Mouse (Mus musculus) limb, embryonic 15.5 days (tissue): ENCODE data around the gene Sema3g. TPM values are rescaled to one million over a fixed set of nuclear protein-coding genes. Genes with fewer than 3 reads are reported as not detected.

Source experiments
- ATAC-seq: fragments of 200-750 bp; cut with Nextera tagmentation; 2 replicates; pipeline ENCODE4 v1.8.0; 2017; ENCODE audit warnings: low read depth, moderate TSS enrichment; ENCODE audit not compliant: insufficient number of reproducible peaks, low FRiP score, low TSS enrichment
- H3K27ac ChIP-seq: fragments of 300-500 bp; sonication (generic); 2 replicates; pipeline ENCODE4 v1.5.1; 2015; ENCODE audit warnings: moderate library complexity, mild to moderate bottlenecking, inconsistent platforms
- H3K27me3 ChIP-seq: fragments of 300-500 bp; sonication (generic); 2 replicates; pipeline ENCODE4 v1.6.1; 2015; ENCODE audit warnings: inconsistent platforms
- H3K36me3 ChIP-seq: fragments of 300-500 bp; sonication (generic); 2 replicates; pipeline ENCODE4 v1.6.1; 2015; ENCODE audit warnings: inconsistent platforms
- H3K4me1 ChIP-seq: fragments of 300-500 bp; sonication (generic); 2 replicates; pipeline ENCODE4 v1.6.1; 2015; ENCODE audit warnings: inconsistent platforms
- H3K4me2 ChIP-seq: fragments of 300-500 bp; sonication (generic); 2 replicates; pipeline ENCODE4 v1.6.1; 2015; ENCODE audit warnings: mild to moderate bottlenecking, inconsistent platforms
- H3K4me3 ChIP-seq: fragments of 300-500 bp; sonication (generic); 2 replicates; pipeline ENCODE4 v1.5.1; 2015; ENCODE audit warnings: mild to moderate bottlenecking, inconsistent platforms
- H3K9ac ChIP-seq: fragments of 300-500 bp; sonication (generic); 2 replicates; pipeline ENCODE4 v1.6.1; 2015; ENCODE audit warnings: inconsistent platforms
- H3K9me3 ChIP-seq: fragments of 300-500 bp; sonication (generic); 2 replicates; pipeline ENCODE4 v1.6.1; 2016; ENCODE audit warnings: inconsistent platforms
- WGBS: fragments of 180-500 bp; shearing (Covaris S2); methylation state at CpG from one replicate; pipeline ENCODE4 v1.1.7; 2015; 5-methylcytosine and 5-hydroxymethylcytosine counted together
- polyA plus RNA-seq: library from polyadenylated mRNA; unstranded; fragments of >200 nt; fragmentation: Nextera tagmentation; extraction: Ambion mirVana; gene quantifications from 2 replicates; pipeline ENCODE4 v1.2.1, GENCODE M21; 2015

Gene Sema3g
- polyA plus RNA-seq, 1 experiment from 2014 or later = 1.5 TPM

DNA sequence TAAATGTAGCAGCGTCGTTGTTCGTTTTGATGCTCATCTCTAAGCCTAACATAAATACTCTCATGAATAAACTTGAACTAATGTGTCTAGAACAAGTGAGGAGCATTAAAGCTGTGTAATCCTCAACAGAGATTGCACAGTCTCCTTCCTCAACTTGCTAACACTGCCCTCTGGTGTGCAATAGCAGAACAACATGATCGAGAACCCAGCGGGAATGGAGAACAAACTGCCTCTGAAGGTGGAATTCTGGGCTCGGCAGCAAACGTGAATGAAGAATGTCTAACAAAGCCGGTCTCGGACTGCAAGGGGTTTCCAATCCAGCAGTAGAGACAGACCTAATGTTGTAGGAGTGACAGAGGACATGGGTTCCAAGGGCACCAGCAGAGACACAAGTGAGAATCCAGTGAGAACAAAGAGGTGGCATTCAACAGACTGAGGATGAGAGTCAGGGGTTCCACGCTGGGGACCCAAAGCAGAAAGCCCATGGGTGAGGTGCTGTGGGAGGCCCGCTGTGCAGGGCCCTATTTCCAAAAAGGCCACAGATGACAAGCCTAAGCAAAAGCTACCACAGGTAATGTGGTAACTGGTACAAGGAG is 16.4 kb downstream of the Sema3g start:
- Histone ChIP-seq H3K9ac (no peak overlapping the region), H3K27me3 (no peaks in the 10 kb centered on the region), H3K36me3 (no peaks in the 10 kb centered on the region), H3K4me2 (no peak overlapping the region), H3K9me3 (no peaks in the 10 kb centered on the region), H3K4me1 (peaks cover 19% of the 10 kb centered on the region), H3K4me3 (no peak overlapping the region), H3K27ac (no peak overlapping the region)
- WGBS = 18% methylated on average over 11 of the region's 11 CpGs
- peak; percentile 25; the same call in 1 of the 2 replicates for ATAC-seq

DNA sequence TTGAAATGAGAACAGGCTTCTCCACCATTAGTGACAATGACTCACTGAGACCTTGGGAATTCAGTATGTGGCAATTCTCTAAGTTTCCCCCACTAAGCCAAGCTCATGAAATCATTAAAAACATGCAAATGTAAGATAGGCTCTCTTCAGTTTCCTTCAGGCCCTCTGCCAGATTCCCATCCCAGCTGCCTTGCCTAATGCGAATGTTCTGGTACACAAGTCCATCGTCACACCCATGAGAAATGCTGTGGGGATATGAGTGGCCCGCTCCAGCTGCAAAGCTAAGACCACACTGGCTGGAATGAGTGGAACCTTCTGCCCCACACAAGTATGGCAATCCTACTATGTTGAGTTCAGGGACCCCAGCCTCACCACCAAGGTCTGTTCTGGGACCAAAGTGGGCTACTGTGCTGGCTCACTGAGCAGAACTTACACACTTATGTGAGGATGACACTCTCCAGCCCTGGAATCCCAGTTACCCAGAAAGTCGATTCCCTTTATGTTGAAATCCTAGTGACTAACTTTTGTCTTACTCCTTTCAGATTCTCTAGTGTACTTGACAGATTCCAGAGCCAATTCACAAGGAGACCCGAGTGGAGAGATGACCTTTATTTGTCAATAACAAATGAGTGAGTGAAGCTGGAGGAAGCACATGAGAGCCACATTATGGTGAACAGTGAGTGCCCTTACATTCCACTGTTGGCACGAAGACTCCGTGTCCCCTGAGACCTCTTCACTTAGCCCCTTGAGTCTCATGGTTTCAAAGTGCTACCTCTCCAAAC is 19.6 kb downstream of the Sema3g start:
- Histone ChIP-seq H3K4me1 (peaks cover 11% of the 10 kb centered on the region), H3K4me2 (no peak overlapping the region), H3K4me3 (no peak overlapping the region), H3K27ac (no peak overlapping the region), H3K36me3 (peaks cover 3% of the 10 kb centered on the region; the same call in 1 of the 2 replicates), H3K9ac (no peak overlapping the region), H3K27me3 (no peaks in the 10 kb centered on the region), H3K9me3 (no peaks in the 10 kb centered on the region)
- no peak for ATAC-seq
- WGBS = 73% methylated on average over 7 of the region's 7 CpGs

DNA sequence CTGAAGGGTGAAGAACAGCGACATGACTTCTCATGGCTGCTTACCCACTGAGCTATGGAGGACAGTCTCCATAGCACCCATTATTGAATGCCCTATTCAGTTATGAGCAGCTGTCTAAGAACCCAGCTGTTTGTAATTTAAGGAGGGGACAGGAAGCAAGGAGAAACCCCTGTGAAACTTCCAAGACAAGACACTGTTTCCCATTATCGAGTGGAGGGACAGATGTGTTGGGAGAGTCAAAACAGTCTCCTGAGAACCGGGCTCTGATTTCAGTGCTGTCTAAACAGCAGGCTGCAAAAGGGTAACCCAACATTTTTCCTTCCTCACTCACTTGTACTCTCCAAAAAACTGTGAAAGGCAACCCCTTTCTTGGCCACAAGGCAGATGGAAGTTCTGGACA is 22.9 kb downstream of the Sema3g start:
- no peaks in the 10 kb centered on the region for H3K4me1 ChIP-seq
- H3K9me3 ChIP-seq = no peaks in the 10 kb centered on the region
- no peaks in the 10 kb centered on the region for H3K27me3 ChIP-seq
- 57% methylated on average over 3 of the region's 3 CpGs for WGBS
- no peak overlapping the region for H3K4me3 ChIP-seq
- peaks cover 3% of the 10 kb centered on the region; the same call in 1 of the 2 replicates for H3K36me3 ChIP-seq
- no peak overlapping the region for H3K9ac ChIP-seq
- peak overlapping the region; percentile 3; the same call in 1 of the 2 replicates for H3K27ac ChIP-seq
- H3K4me2 ChIP-seq = no peak overlapping the region
- ATAC-seq = 0 out of 2 replicates have a peak, but pooled peaks have one; percentile 14

DNA sequence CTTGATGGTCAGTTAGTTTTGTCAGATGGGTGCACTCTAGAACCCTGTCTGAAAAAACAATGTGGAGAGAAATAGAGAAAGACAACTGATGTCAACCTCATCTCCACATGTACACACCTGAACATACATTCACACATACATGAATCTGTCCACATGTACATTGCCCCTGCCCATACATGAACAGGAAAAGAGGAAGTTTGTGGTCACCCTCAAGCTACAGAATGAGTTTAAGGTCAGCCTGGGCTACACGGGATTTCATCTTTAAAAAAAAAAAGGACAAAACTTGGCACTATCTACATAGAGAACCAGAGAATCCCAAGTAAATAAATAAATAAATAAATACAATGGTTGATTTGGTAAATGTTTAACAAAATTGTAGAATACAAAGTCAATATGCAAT is 27.1 kb downstream of the Sema3g start:
- H3K27ac ChIP-seq = no peak overlapping the region
- no peak overlapping the region for H3K9ac ChIP-seq
- H3K4me1 ChIP-seq = no peaks in the 10 kb centered on the region
- H3K9me3 ChIP-seq = no peaks in the 10 kb centered on the region
- WGBS = 73% methylated on average over 1 of the region's 1 CpGs
- H3K36me3 ChIP-seq = no peaks in the 10 kb centered on the region
- no peak overlapping the region for H3K4me3 ChIP-seq
- no peaks in the 10 kb centered on the region for H3K27me3 ChIP-seq
- no peak overlapping the region for H3K4me2 ChIP-seq
- no peak for ATAC-seq

DNA sequence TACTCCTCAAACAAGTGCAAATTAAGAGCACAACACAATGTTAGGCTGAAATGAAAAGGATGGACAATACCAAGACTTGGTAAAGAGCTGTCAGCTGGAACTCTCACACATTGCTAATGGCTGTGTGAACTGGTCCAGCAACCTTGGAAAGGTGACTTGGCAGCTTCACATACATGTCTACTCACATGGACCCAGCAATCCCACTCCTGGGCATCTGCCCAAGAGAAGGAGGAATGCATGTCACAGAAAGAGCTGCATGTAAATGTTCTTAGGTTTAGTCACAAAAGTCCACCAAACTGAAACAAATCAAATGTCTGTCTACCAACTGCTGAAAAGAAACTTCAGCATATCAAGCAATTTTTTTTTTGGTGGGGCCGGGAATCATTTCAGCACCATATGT is 28.3 kb downstream of the Sema3g start:
- H3K9me3 ChIP-seq = no peaks in the 10 kb centered on the region
- H3K27ac ChIP-seq = no peak overlapping the region
- no peak overlapping the region for H3K4me3 ChIP-seq
- H3K9ac ChIP-seq = no peak overlapping the region
- no peaks in the 10 kb centered on the region for H3K27me3 ChIP-seq
- 79% methylated on average over 1 of the region's 1 CpGs for WGBS
- no peak overlapping the region for H3K4me2 ChIP-seq
- 0 out of 2 replicates have a peak, but pooled peaks cover 4% of the 10 kb centered on the region for H3K4me1 ChIP-seq
- no peaks in the 10 kb centered on the region for H3K36me3 ChIP-seq
- ATAC-seq = no peak

DNA sequence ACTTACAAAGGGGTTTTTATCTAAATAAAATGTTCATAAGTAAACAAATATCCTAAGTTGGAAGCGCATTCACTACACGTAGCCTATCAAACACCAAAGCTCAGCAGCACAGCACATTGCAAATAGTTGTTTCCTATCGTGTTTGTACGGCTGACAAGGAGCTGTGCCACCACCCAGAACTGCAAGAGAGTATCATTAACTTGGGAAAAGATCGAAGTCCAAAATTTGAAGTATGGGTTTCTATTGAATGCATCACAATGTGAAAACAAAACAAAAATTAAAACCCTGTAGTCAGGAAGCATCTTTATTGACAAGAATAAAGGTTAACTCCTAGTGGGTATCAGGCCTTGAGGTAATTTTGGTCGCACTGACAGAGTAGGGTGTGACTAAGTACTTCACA is 30.7 kb downstream of the Sema3g start:
- Histone ChIP-seq H3K27ac (no peak overlapping the region), H3K36me3 (peaks cover 7% of the 10 kb centered on the region), H3K9ac (no peak overlapping the region), H3K4me3 (no peak overlapping the region), H3K4me2 (no peak overlapping the region), H3K27me3 (no peaks in the 10 kb centered on the region), H3K9me3 (no peaks in the 10 kb centered on the region), H3K4me1 (peaks cover 13% of the 10 kb centered on the region)
- WGBS = 88% methylated on average over 6 of the region's 6 CpGs
- no peak for ATAC-seq

DNA sequence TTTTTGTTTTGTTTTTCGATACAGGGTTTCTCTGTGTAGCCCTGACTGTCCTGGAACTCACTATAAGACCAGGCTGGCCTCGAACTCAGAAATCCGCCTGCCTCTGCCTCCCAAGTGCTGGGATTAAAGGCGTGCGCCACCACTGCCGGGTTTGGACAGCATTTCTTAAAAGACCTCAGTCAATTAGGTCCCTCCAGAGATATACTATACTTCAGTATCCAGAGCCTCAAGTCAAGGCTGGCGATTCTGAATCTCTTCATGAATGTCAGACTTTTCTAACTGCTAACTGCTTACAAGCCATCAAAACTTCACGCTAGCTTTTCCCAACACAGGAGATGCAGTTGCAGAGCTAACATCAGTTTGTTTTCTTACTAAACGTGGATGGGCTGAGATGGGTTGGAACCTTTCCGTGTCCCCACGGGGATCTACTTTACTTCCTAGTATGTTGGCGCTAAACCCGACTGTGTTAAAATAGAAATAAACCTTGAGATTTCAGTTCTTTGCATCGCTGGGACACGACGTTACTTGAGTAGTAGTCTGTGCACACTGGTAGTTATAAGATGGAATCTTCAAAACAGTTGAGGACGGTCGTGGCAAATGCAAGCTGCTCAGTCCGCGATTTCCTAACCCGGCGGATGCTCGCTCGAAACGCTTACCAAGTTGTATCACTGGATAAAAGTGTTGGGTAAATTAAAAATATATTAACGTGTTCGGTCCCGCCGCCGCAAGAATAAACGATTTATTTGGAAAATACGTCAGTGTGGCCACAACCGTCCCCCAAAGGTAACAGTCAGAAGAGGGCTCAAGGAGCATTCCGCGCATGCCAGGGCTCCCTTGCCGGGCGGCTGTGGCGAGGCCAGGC is 32.8 kb downstream of the Sema3g start:
- H3K36me3 ChIP-seq = peaks cover 27% of the 10 kb centered on the region
- H3K4me2 ChIP-seq = peak overlapping the region; percentile 54
- H3K9me3 ChIP-seq = no peaks in the 10 kb centered on the region
- no peaks in the 10 kb centered on the region for H3K27me3 ChIP-seq
- H3K4me1 ChIP-seq = peaks cover 13% of the 10 kb centered on the region
- ATAC-seq = no peak; the same call in 1 of the 2 replicates
- peak overlapping the region; percentile 100 for H3K4me3 ChIP-seq
- peak overlapping the region; percentile 96 for H3K27ac ChIP-seq
- peak overlapping the region; percentile 66 for H3K9ac ChIP-seq
- WGBS = 19% methylated on average over 38 of the region's 38 CpGs

DNA sequence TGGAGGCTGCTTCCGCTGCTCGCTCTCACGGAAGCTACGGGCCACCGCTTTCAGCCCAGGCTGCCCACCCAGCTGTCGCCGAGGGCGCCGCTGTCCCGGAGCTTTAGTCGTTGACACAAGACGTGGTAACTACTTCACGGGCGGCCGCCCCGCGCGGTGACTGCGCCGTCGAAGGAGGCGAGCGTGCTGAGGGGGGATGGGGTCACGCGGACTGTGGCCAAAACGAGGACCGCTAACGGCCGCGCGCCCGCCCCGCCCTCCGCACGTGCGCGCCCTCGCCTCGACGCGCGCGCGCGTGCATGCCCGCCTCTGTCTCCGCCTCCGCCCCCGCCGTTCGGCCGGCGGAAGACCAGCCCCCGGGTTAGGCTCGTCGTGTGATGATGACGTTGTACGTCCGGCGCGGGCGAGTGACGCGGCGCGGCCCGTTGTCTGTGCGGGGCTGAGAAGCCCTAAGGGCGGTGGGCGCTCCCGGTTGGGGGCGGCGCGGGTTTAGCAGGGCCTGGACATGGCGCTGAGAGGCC is 33.5 kb downstream of the Sema3g start, which contains the start of the genes Phf7 and Bap1:
Gene Phf7 (minus strand): TSS at position 234 of the 521 bp plus-strand sequence.
Gene Bap1 (plus strand): TSS at position 367 of the 521 bp plus-strand sequence.
- Histone ChIP-seq H3K36me3 (peaks cover 34% of the 10 kb centered on the region), H3K9me3 (no peaks in the 10 kb centered on the region), H3K9ac (peak within 1 kb of the TSS; percentile 99), H3K27me3 (no peaks in the 10 kb centered on the region), H3K4me2 (peak within 1 kb of the TSS; percentile 82), H3K27ac (peak within 1 kb of the TSS; percentile 96), H3K4me1 (peaks cover 13% of the 10 kb centered on the region), H3K4me3 (peak within 1 kb of the TSS; percentile 100)
- under 1% methylated on average over 74 of the region's 75 CpGs for WGBS
- ATAC-seq = peak; percentile 86

DNA sequence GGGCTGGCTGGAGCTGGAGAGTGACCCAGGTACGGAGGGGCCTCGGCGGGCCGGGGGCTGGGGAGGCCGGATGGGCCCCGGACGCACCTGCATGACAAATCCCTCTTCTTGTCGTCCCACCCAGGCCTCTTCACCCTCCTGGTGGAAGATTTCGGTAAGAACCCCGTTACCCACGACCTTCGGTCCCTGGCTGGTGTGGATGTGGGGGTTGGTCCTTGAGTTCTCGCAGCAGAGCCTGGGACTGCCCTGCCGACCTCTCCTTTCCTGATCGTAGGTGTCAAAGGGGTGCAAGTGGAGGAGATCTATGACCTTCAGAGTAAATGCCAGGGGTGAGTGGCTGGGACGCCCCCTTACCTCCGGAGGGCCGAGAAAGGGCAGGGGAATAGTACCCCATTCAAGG is 34.0 kb downstream of the Sema3g start:
- Histone ChIP-seq H3K36me3 (peaks cover 39% of the 10 kb centered on the region), H3K9me3 (no peaks in the 10 kb centered on the region), H3K4me2 (peak overlapping the region; percentile 82), H3K4me1 (peaks cover 13% of the 10 kb centered on the region), H3K4me3 (peak overlapping the region; percentile 100), H3K27ac (peak overlapping the region; percentile 96), H3K27me3 (no peaks in the 10 kb centered on the region), H3K9ac (peak overlapping the region; percentile 99)
- 4% methylated on average over 18 of the region's 18 CpGs for WGBS
- no peak; the same call in 1 of the 2 replicates for ATAC-seq

DNA sequence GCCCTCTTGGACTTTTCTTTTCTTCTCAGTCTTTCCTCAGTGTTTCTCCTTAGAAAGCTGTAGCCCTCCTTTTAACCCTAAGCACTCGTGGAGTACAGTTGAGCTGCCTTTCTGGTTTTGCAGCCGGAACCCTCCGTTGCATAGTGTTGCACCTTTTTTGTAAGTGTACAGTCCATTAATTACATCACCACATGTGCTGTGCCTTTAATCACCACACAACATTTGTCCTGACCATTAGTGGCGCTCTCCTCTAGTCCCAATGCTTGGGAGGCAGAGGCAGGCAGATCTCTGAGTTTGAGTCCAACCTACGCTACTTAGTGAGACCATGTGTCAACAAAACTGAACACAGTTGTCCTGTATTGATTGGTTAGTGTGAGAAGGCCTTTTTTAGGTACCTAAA is 34.4 kb downstream of the Sema3g start:
- H3K4me2 ChIP-seq = peak overlapping the region; percentile 82
- no peaks in the 10 kb centered on the region for H3K27me3 ChIP-seq
- H3K4me3 ChIP-seq = peak overlapping the region; percentile 100
- WGBS = 80% methylated on average over 5 of the region's 5 CpGs
- peaks cover 44% of the 10 kb centered on the region for H3K36me3 ChIP-seq
- no peak for ATAC-seq
- H3K9ac ChIP-seq = peak overlapping the region; percentile 99
- H3K4me1 ChIP-seq = peaks cover 13% of the 10 kb centered on the region
- no peaks in the 10 kb centered on the region for H3K9me3 ChIP-seq
- no peak overlapping the region for H3K27ac ChIP-seq

DNA sequence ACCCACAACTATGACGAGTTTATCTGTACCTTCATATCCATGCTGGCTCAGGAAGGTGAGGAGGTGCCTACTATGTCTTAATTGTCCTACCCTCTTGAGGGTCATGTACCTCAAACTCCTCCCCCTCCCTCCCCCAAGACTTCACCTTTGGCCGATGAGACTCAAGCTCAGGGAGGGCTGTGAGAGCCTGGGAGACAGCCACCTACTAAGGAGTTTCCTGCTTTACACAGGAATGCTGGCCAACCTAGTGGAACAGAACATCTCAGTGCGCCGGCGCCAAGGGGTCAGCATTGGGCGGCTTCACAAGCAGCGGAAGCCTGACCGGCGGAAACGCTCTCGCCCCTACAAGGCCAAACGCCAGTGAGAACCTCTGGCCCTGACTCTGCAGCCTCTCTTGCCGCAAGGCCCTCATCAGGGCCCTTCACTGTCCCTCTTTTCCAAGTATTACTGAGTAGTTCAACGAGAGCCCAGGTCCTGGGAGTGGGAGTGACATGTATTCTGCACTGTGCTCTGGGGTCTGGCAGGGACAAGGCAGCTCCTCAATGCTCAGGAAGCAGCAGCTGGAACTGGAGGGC is 40.9 kb downstream of the Sema3g start:
- Histone ChIP-seq H3K4me1 (no peaks in the 10 kb centered on the region), H3K9ac (no peak overlapping the region), H3K27me3 (no peaks in the 10 kb centered on the region), H3K9me3 (no peaks in the 10 kb centered on the region), H3K36me3 (peaks cover 95% of the 10 kb centered on the region), H3K27ac (no peak overlapping the region), H3K4me2 (no peak overlapping the region), H3K4me3 (no peak overlapping the region)
- 0 out of 2 replicates have a peak, but pooled peaks have one; percentile 11 for ATAC-seq
- 93% methylated on average over 14 of the region's 14 CpGs for WGBS
